Mouse (Mus musculus) heart, postnatal 0 days (tissue): ENCODE data around the gene Cfap99.

Source experiments
- CTCF ChIP-seq: IDR thresholded peaks from 2 replicates; pipeline ENCODE4 v1.5.1; 2016; ENCODE audit warnings: antibody characterized with exemption, control low read depth, low read depth
- EP300 ChIP-seq: IDR thresholded peaks from 2 replicates; pipeline ENCODE4 v1.6.1; 2016; ENCODE audit warnings: antibody characterized with exemption, low read depth

GRCm38 (mm10) chr5:34352084-34352631 is 63.8 kb downstream of the Cfap99 start:
- TF ChIP-seq CTCF (no peak), EP300 (no peak)
